Mouse (Mus musculus): Measurements from ENCODE around the gene Copg1.

DNA sequence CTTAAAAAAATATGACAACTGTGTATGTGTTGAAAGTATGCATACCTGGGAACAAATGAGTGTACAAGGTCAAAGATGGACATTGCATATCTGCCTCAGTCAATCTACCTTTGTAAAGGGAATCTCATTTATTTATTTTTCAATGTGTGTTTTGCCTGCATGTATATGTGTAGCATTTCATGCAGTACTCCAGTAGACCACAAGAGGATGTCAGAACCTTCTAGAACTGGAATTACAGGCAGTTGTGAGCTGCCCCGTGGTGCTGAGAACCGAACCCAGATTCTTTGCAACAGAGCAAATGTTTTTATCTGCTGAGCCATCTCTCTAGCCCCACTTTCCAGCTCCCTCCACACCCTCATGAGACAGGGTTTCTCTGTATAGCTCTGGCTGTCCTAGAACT is 13.7 kb upstream of the Copg1 start:
- TF ChIP-seq GATA1 (IDR thresholded peaks at IDR 0.05; ENCODE audit: borderline replicate concordance, low read length) (no peak), FLI1 (IDR thresholded peaks at IDR 0.05; ENCODE audit: low read length) (no peak)

Measured in megakaryocyte, embryonic 14.5 days (primary cell).